Comparison of ENCODE assay signal across 25 mouse cellular contexts in genomic region chr3:139176936-139177335, GRCm38 (mm10). TPM values are rescaled to one million over a fixed set of nuclear protein-coding genes. Genes with fewer than 3 reads are reported as not detected.
"Had no signal": no experiment of that assay in that cellular context is flagged by ENCODE, and none has a peak within 500 bp of the region (broad histone marks: within the 10 kb centered on the region; RNA-seq: fewer than 3 reads in every experiment).

No protein-coding gene starts in this region.

- H3K4me3 ChIP-seq: lung, embryonic 15.5 days; megakaryocyte, embryonic 14.5 days; midbrain, embryonic 13.5 days; midbrain, embryonic 15.5 days; neural tube, embryonic 12.5 days; stomach, embryonic 15.5 days had no signal

- H3K27me3 ChIP-seq: lung, embryonic 15.5 days; megakaryocyte, embryonic 14.5 days; midbrain, embryonic 13.5 days; midbrain, embryonic 15.5 days; neural tube, embryonic 12.5 days; stomach, embryonic 15.5 days had no signal

- DNase-seq: liver, postnatal 0 days; lung, adult 2 months; lung, postnatal 14 days; lung, postnatal 36 days; right cerebral cortex, postnatal 14 days; right cerebral cortex, postnatal 4 days; spleen, adult 18-20 months; thymus, adult 2 months; thymus, postnatal 25 days; thymus, postnatal 4 days had no signal

- H3K9ac ChIP-seq: liver, postnatal 0 days; lung, embryonic 15.5 days; midbrain, embryonic 13.5 days; midbrain, embryonic 15.5 days; neural tube, embryonic 12.5 days; stomach, embryonic 15.5 days had no signal

- H3K4me1 ChIP-seq: lung, embryonic 15.5 days; megakaryocyte, embryonic 14.5 days; midbrain, embryonic 13.5 days; midbrain, embryonic 15.5 days; neural tube, embryonic 12.5 days; stomach, embryonic 15.5 days had no signal

- H3K9me3 ChIP-seq: lung, embryonic 15.5 days; neural tube, embryonic 12.5 days; stomach, embryonic 15.5 days had no signal

- H3K36me3 ChIP-seq: lung, embryonic 15.5 days; midbrain, embryonic 13.5 days; midbrain, embryonic 15.5 days; neural tube, embryonic 12.5 days; stomach, embryonic 15.5 days had no signal

- H3K4me2 ChIP-seq: lung, embryonic 15.5 days; midbrain, embryonic 11.5 days; midbrain, embryonic 13.5 days; midbrain, embryonic 15.5 days; neural tube, embryonic 12.5 days; stomach, embryonic 15.5 days had no signal

- H3K27ac ChIP-seq: lung, embryonic 15.5 days; macrophage; midbrain, embryonic 13.5 days; midbrain, embryonic 15.5 days; neural tube, embryonic 12.5 days; stomach, embryonic 15.5 days; stomach, postnatal 0 days had no signal

RNA-seq across cellular contexts. Expression of gene Stpg2, which starts 28.6 kb away (rescaled TPM):
- total RNA-seq: megakaryocyte progenitor cell, adult 5-6 weeks; midbrain, postnatal 0 days; monocyte, adult 5-6 weeks had no signal
- polyA plus RNA-seq: liver, postnatal 0 days; lung, adult 2 months; lung, embryonic 15.5 days; lung, postnatal 0 days; macrophage; neural tube, embryonic 12.5 days; neural tube, embryonic 14.5 days; small intestine, adult 2 months; stomach, embryonic 15.5 days; stomach, postnatal 0 days; thymus, adult 2 months had no signal
